Mouse (Mus musculus): ENCODE measurements around the gene Agpat3.

DNA sequence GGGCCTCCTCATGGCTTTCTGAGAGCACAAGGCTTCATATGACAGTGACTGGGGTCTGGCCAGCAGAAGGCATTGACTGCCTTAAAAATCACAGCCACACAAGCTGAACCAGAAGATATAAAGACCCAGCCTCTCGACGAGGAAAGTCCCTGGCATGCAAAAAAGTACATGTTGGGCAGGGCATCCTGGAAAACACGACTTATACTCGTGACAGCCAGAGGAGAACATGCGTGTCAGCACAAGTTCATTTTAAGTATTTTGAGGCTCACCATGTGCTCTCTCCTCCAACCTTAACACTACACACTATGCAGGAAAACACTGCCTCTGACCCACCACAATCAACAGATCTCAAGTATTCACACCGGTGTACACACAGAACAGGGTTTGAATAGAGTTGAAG, 128.2 kb downstream of the Agpat3 start:
- TF ChIP-seq POLR2A (IDR thresholded peaks at IDR 0.05; ENCODE audit: low read depth, low read length): no peak
- TF ChIP-seq CTCF (IDR thresholded peaks at IDR 0.05; ENCODE audit: extremely low read depth, insufficient read length, insufficient replicate concordance, low read depth, low read length): no peak

All from small intestine, adult 2 months (tissue).